ENCODE assay signal across 8 mouse cellular contexts in the genomic region with DNA sequence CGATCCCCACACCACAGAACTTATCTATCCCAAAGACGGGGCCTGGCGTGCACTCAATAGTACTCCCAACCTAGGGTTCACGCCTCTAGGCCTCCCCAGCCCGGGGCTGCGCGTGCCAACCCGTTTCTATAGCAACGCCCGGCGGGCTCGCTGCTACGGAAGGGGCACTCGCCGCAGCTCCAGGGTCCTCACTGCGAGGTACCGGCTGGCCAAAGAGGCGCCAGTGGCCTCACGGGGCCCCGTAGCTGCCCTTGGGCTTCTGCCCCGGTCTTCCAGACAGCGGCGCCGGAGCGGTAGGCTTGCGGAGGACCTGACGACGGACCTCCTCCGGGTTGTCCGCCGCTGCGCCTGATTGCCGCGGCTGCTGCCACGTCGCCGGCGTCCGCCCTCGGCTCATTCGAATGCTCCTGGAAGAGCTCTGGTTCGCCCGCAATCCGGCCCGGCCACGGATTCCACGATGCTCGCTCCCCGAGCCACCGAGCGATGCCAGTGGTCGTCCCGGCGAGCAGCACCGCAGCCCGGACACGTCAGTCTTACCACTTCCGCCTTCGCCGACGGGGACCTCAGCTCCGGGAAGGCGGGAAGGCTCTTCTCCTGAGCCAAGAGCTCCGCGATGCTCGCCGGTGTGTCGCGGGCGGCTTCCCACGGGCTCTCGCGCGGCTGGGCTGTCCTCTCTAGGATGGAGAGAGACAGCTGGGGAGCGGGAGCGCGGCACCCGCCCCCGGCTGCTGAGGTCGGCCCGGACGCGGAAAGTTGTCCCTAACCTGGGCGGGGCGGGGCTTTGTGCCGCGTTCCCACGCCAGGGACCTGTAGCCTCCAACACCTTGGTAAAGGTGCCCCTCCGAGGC. TPM values are rescaled to one million over a fixed set of nuclear protein-coding genes. Genes with fewer than 3 reads are reported as not detected.
DNase-seq lines count a peak whose midpoint lies in the region; ATAC-seq lines count a peak whose summit lies in the region.

A gene (minus strand): TSS at position 747 of the 848 bp plus-strand sequence.

- H3K9me3 ChIP-seq in forebrain, embryonic 10.5 days: no peaks in the 10 kb centered on the region
- no peaks in the 10 kb centered on the region for H3K9me3 ChIP-seq in heart, embryonic 15.5 days (replicated peaks)
- H3K9me3 ChIP-seq in liver, embryonic 15.5 days (replicated peaks): no peaks in the 10 kb centered on the region
- H3K9me3 ChIP-seq in neural tube, embryonic 12.5 days: no peaks in the 10 kb centered on the region

- H3K27me3 ChIP-seq in forebrain, embryonic 10.5 days (ENCODE audit: poor library complexity, severe bottlenecking): no peaks in the 10 kb centered on the region
- no peaks in the 10 kb centered on the region for H3K27me3 ChIP-seq in heart, embryonic 15.5 days
- H3K27me3 ChIP-seq in liver, embryonic 15.5 days: no peaks in the 10 kb centered on the region
- H3K27me3 ChIP-seq in neural tube, embryonic 12.5 days (replicated peaks): no peaks in the 10 kb centered on the region

- ATAC-seq in CD4-positive, CD25-positive, alpha-beta regulatory T cell, adult 4 months: peak; percentile 76
- peak; percentile 89 for ATAC-seq in heart, embryonic 15.5 days (replicated peaks; ENCODE audit: insufficient number of reproducible peaks, insufficient read depth, low FRiP score, low read depth)
- peak; percentile 89 for ATAC-seq in liver, embryonic 15.5 days (ENCODE audit: insufficient read depth)
- ATAC-seq in neural tube, embryonic 12.5 days (ENCODE audit: low FRiP score, low read depth): peak; percentile 88

- under 1% methylated on average over 89 of the region's 89 CpGs for WGBS in forebrain, embryonic 10.5 days
- WGBS in heart, embryonic 15.5 days: under 1% methylated on average over 89 of the region's 89 CpGs
- WGBS in liver, embryonic 15.5 days (ENCODE audit: insufficient replicate concordance): under 1% methylated on average over 89 of the region's 89 CpGs
- under 1% methylated on average over 89 of the region's 89 CpGs for WGBS in neural tube, embryonic 12.5 days

- peaks cover 32% of the 10 kb centered on the region for H3K4me1 ChIP-seq in forebrain, embryonic 10.5 days
- peaks cover 21% of the 10 kb centered on the region for H3K4me1 ChIP-seq in heart, embryonic 15.5 days (replicated peaks)
- peaks cover 62% of the 10 kb centered on the region for H3K4me1 ChIP-seq in liver, embryonic 15.5 days (replicated peaks)
- H3K4me1 ChIP-seq in neural tube, embryonic 12.5 days: peaks cover 21% of the 10 kb centered on the region

- peak within 1 kb of the TSS; percentile 86 for H3K9ac ChIP-seq in heart, embryonic 15.5 days
- H3K9ac ChIP-seq in liver, embryonic 15.5 days: peak within 1 kb of the TSS; percentile 97
- H3K9ac ChIP-seq in neural tube, embryonic 12.5 days: peak within 1 kb of the TSS; percentile 89

- H3K4me3 ChIP-seq in forebrain, embryonic 10.5 days: peak within 1 kb of the TSS; percentile 97
- peak within 1 kb of the TSS; percentile 93 for H3K4me3 ChIP-seq in heart, embryonic 15.5 days
- peak within 1 kb of the TSS; percentile 96 for H3K4me3 ChIP-seq in liver, embryonic 15.5 days (replicated peaks)
- peak within 1 kb of the TSS; percentile 83 for H3K4me3 ChIP-seq in neural tube, embryonic 12.5 days

- peak within 1 kb of the TSS; percentile 100 for H3K27ac ChIP-seq in forebrain, embryonic 10.5 days
- H3K27ac ChIP-seq in heart, embryonic 15.5 days: peak within 1 kb of the TSS; percentile 93
- H3K27ac ChIP-seq in liver, embryonic 15.5 days (replicated peaks): peak within 1 kb of the TSS; percentile 91
- H3K27ac ChIP-seq in neural tube, embryonic 12.5 days: peak within 1 kb of the TSS; percentile 67

- H3K4me2 ChIP-seq in heart, embryonic 15.5 days: peak within 1 kb of the TSS; percentile 78
- peak within 1 kb of the TSS; percentile 90 for H3K4me2 ChIP-seq in liver, embryonic 15.5 days
- peak within 1 kb of the TSS; percentile 87 for H3K4me2 ChIP-seq in neural tube, embryonic 12.5 days (replicated peaks)

- peak; percentile 70 for DNase-seq in c-Kit-negative CD71-positive TER-119-positive erythroid progenitor cells, embryonic 14.5 days (ENCODE audit: low read depth, low spot score)
- DNase-seq in forebrain, embryonic 10.5 days (ENCODE audit: extremely low spot score, low spot score): peak; percentile 85
- DNase-seq in kidney, postnatal 36 days: peak; percentile 84 to 90
- peak; percentile 73 for DNase-seq in telencephalon, adult 2 months (ENCODE audit: low read depth, low spot score)

- peaks cover 62% of the 10 kb centered on the region for H3K36me3 ChIP-seq in forebrain, embryonic 10.5 days (replicated peaks)
- H3K36me3 ChIP-seq in heart, embryonic 15.5 days: peaks cover 31% of the 10 kb centered on the region
- H3K36me3 ChIP-seq in liver, embryonic 15.5 days (replicated peaks): peaks cover 51% of the 10 kb centered on the region
- H3K36me3 ChIP-seq in neural tube, embryonic 12.5 days: peaks cover 39% of the 10 kb centered on the region

RNA-seq across cellular contexts. Expression of the gene that starts here (rescaled TPM):
- 10 to 100 TPM; 39.7 to 46.7 TPM for polyA plus RNA-seq in CD4-positive, CD25-positive, alpha-beta regulatory T cell, adult 4 months (2017; shearing (Covaris generic))
- polyA plus RNA-seq in forebrain, embryonic 10.5 days (2016; fragmentation: Nextera tagmentation; extraction: Ambion mirVana): 78.3 and 78.7 TPM in 2 replicates
- polyA plus RNA-seq in heart, embryonic 15.5 days (2015; fragmentation: Nextera tagmentation; extraction: Ambion mirVana): 76.8 and 91.2 TPM in 2 replicates
- polyA plus RNA-seq in liver, embryonic 15.5 days (2015; fragmentation: Nextera tagmentation; extraction: Ambion mirVana): 48.4 and 51.7 TPM in 2 replicates
- 62.7 and 68.6 TPM in 2 replicates for polyA plus RNA-seq in neural tube, embryonic 12.5 days (2016; fragmentation: Nextera tagmentation; extraction: Ambion mirVana)

Comparison
In these comparisons a context has a peak if more than half of its experiments do, and no peak if none do; other contexts are left out.
1. Peak in every context shown above with its lines: DNase-seq, ATAC-seq, H3K4me3 ChIP-seq and H3K27ac ChIP-seq.